Mouse (Mus musculus) cerebellum, postnatal 10 days (tissue): ENCODE data around the gene Grin2a.
A peak's percentile ranks its signal among the peaks of the same experiment; 100 is the strongest.

Experiments used
- DNase-seq, 2 experiments: peaks; one replicate each; pipeline ENCODE4 v3.0.0; 2021; ENCODE audit warnings: mixed read lengths in 2 of 2

Gene Grin2a

GRCm38 (mm10) chr16:9857758-9858157 lies 137.6 kb downstream of the Grin2a start:
- DNase-seq: peak in 1 of 2 experiments; percentile 48

- DNase-seq: peak; percentile 50 to 73
Measured at GRCm38 (mm10) chr16:9851265-9851988, 143.9 kb downstream of the Grin2a start.

GRCm38 (mm10) chr16:9841496-9841895 lies 153.9 kb downstream of the Grin2a start:
- DNase-seq: no peak

GRCm38 (mm10) chr16:9836542-9836941 lies 158.8 kb downstream of the Grin2a start:
- DNase-seq: no peak

GRCm38 (mm10) chr16:9834236-9834635 lies 161.1 kb downstream of the Grin2a start:
- no peak for DNase-seq

- DNase-seq: no peak
Measured at GRCm38 (mm10) chr16:9825110-9825483, 170.3 kb downstream of the Grin2a start.

- DNase-seq: no peak
Measured at GRCm38 (mm10) chr16:9824436-9825109, 170.8 kb downstream of the Grin2a start.

- no peak for DNase-seq
Measured at GRCm38 (mm10) chr16:9823686-9824085, 171.7 kb downstream of the Grin2a start.

GRCm38 (mm10) chr16:9819508-9819907 lies 175.9 kb downstream of the Grin2a start:
- peak; percentile 85 to 86 for DNase-seq

GRCm38 (mm10) chr16:9801338-9801737 lies 194.0 kb downstream of the Grin2a start:
- peak; percentile 20 to 28 for DNase-seq

GRCm38 (mm10) chr16:9800221-9800620 lies 195.1 kb downstream of the Grin2a start:
- DNase-seq: peak; percentile 24 to 32

GRCm38 (mm10) chr16:9792976-9793375 lies 202.4 kb downstream of the Grin2a start:
- no peak for DNase-seq

GRCm38 (mm10) chr16:9786261-9786660 lies 209.1 kb downstream of the Grin2a start:
- no peak for DNase-seq

- no peak for DNase-seq
Measured at GRCm38 (mm10) chr16:9785821-9786220, 209.5 kb downstream of the Grin2a start.

- peak; percentile 42 to 45 for DNase-seq
Measured at GRCm38 (mm10) chr16:9768981-9769380, 226.4 kb downstream of the Grin2a start.

- peak; percentile 94 to 95 for DNase-seq
Measured at GRCm38 (mm10) chr16:9768356-9768755, 227.0 kb downstream of the Grin2a start.

- DNase-seq: no peak
Measured at GRCm38 (mm10) chr16:9767946-9768345, 227.4 kb downstream of the Grin2a start.

- DNase-seq: no peak
Measured at GRCm38 (mm10) chr16:9764086-9764485, 231.3 kb downstream of the Grin2a start.

- DNase-seq: no peak
Measured at GRCm38 (mm10) chr16:9760347-9760746, 235.0 kb downstream of the Grin2a start.

GRCm38 (mm10) chr16:9756849-9757248 lies 238.5 kb downstream of the Grin2a start:
- DNase-seq: no peak

GRCm38 (mm10) chr16:9754061-9754460 lies 241.3 kb downstream of the Grin2a start:
- DNase-seq: no peak

GRCm38 (mm10) chr16:9753045-9753444 lies 242.3 kb downstream of the Grin2a start:
- DNase-seq: peak; percentile 94

GRCm38 (mm10) chr16:9752600-9752999 lies 242.8 kb downstream of the Grin2a start:
- DNase-seq: peak; percentile 59 to 63

- peak; percentile 94 to 96 for DNase-seq
Measured at GRCm38 (mm10) chr16:9751045-9751569, 244.3 kb downstream of the Grin2a start.
